ENCODE assay signal across 10 mouse cellular contexts in the genomic region with DNA sequence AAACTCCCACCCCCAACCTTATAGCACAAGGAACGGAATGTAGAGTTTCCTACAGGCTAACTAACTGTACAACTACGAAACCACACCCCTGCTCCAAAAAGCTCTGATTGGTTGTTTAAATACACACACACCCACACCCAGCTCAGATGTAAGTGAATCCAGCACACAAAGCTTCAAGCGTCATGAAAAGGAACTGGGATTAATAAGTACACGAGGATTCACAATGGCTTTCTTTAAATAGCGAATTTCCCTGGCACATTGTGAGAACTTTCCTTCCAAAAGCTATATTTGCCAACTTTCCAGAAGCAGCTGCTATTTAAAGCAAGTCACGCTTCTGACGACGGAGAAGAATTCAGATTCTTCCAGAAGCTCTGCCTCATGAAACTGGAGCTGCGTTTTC. TPM values are rescaled to one million over a fixed set of nuclear protein-coding genes. Genes with fewer than 3 reads are reported as not detected.
DNase-seq lines count a peak whose midpoint lies in the region; ATAC-seq and TF ChIP-seq lines count a peak whose summit lies in the region.
"Had no signal": no experiment of that assay in that cellular context is flagged by ENCODE, and none has a peak within 500 bp of the region (broad histone marks: within the 10 kb centered on the region; RNA-seq: fewer than 3 reads in every experiment).

No protein-coding gene starts in this region.

- peaks cover 51% of the 10 kb centered on the region for H3K4me1 ChIP-seq in kidney, adult 2 months (ENCODE audit: control insufficient read depth, insufficient read depth, low read length)
- H3K4me1 ChIP-seq in brown adipose tissue, adult 24 weeks (ENCODE audit: control insufficient read depth, insufficient read depth, insufficient read length, low read length), result peaks cover 22% of the 10 kb centered on the region
- H3K4me1 ChIP-seq in liver, embryonic 14.5 days (replicated peaks; ENCODE audit: control insufficient read depth in 2 of 2, insufficient read depth in 2 of 2, low read length in 1 of 2), result peaks cover 35 to 54% of the 10 kb centered on the region in 2 experiments

- peak overlapping the region; percentile 96 for H3K4me2 ChIP-seq in liver, embryonic 14.5 days (ENCODE audit: low read depth)

- H3K36me3 ChIP-seq in kidney, adult 2 months (ENCODE audit: control insufficient read depth, insufficient read depth, low read length), result no peaks in the 10 kb centered on the region
- H3K36me3 ChIP-seq in liver, embryonic 14.5 days (replicated peaks; ENCODE audit: control insufficient read depth, insufficient read depth, low read depth), result peaks cover 18% of the 10 kb centered on the region

- peak overlapping the region; percentile 23; the same call in 1 of the 2 replicates for H3K9ac ChIP-seq in liver, embryonic 14.5 days (replicated peaks)

- peak overlapping the region; percentile 93 for H3K27ac ChIP-seq in kidney, adult 2 months (ENCODE audit: insufficient read depth, low read depth, low read length)
- peak overlapping the region; percentile 86 for H3K27ac ChIP-seq in brown adipose tissue, adult 24 weeks (replicated peaks; ENCODE audit: low read depth, low read length)
- peak overlapping the region; percentile 83; the same call in 1 of the 2 replicates for H3K27ac ChIP-seq in liver, embryonic 14.5 days

- TF ChIP-seq CTCF in kidney, adult 2 months (conservative IDR thresholded peaks at IDR 0.05; ENCODE audit: insufficient read depth, insufficient read length, low read depth, low read length), result no peak
- no peak for TF ChIP-seq CTCF in liver, embryonic 14.5 days (IDR thresholded peaks at IDR 0.05; ENCODE audit: low read depth)

- ATAC-seq in liver, embryonic 14.5 days (ENCODE audit: insufficient read depth), result no peak

- TF ChIP-seq EP300 in liver, embryonic 14.5 days (IDR thresholded peaks at IDR 0.05; ENCODE audit: low read depth), result no peak

- WGBS in kidney, adult 2 months, result 29% methylated on average over 9 of the region's 9 CpGs
- 66% methylated on average over 9 of the region's 9 CpGs for WGBS in liver, embryonic 14.5 days (ENCODE audit: insufficient replicate concordance)

- no peak overlapping the region for H3K4me3 ChIP-seq in kidney, adult 2 months (ENCODE audit: insufficient read depth, low read depth, low read length)
- H3K4me3 ChIP-seq in brown adipose tissue, adult 24 weeks (ENCODE audit: insufficient read depth, low read depth, low read length), result no peak overlapping the region
- peak overlapping the region in 1 of 2 experiments; percentile 8; a peak in 1 of 4 replicates for H3K4me3 ChIP-seq in liver, embryonic 14.5 days (ENCODE audit: insufficient read depth in 1 of 2, low read depth in 2 of 2, low read length in 2 of 2)

- H3K27me3 ChIP-seq in kidney, adult 2 months (replicated peaks; ENCODE audit: control insufficient read depth, insufficient read depth, low read length), result no peaks in the 10 kb centered on the region
- H3K27me3 ChIP-seq in liver, embryonic 14.5 days (ENCODE audit: control insufficient read depth, insufficient read depth, low read length), result no peaks in the 10 kb centered on the region

- TF ChIP-seq POLR2A in kidney, adult 2 months (IDR thresholded peaks at IDR 0.05; ENCODE audit: low read depth, low read length), result no peak

- H3K9me3 ChIP-seq in liver, embryonic 14.5 days (ENCODE audit: control insufficient read depth, low read length), result no peaks in the 10 kb centered on the region

- peak; percentile 58 for DNase-seq in kidney, adult 2 months
- DNase-seq in kidney, postnatal 36 days, result no peak
- peak; percentile 46 for DNase-seq in gonadal fat pad, adult 2 months (ENCODE audit: low read depth)
- DNase-seq in liver, embryonic 14.5 days (ENCODE audit: low read depth in 3 of 3, low spot score in 3 of 3), result peak in 1 of 3 experiments; percentile 51
- no peak for DNase-seq in thymus, adult 18-20 months
- DNase-seq in adrenal gland, adult 2 months, result no peak
- no peak for DNase-seq in urinary bladder, postnatal 4 days (ENCODE audit: low spot score in 2 of 2)
- DNase-seq: cerebellum, postnatal 25 days; thymus, postnatal 36 days had no signal

RNA-seq across cellular contexts. Expression of a gene that starts 5.0 kb away (rescaled TPM):
- 461 and 477 TPM in 2 replicates for polyA plus RNA-seq in kidney, adult 2 months (2012; rRNA removed)
- 95.0 and 102 TPM in 2 replicates for polyA plus RNA-seq in brown adipose tissue, adult 24 weeks (2012; ENCODE audit: insufficient read depth, insufficient read length, missing spikeins)
- polyA plus RNA-seq in gonadal fat pad, adult 2 months (2012; rRNA removed), result 33.4 and 42.7 TPM in 2 replicates
- 30.4 and 34.1 TPM in 2 replicates for polyA plus RNA-seq in liver, embryonic 14.5 days (2012; rRNA removed)
- 30.3 and 38.7 TPM in 2 replicates for polyA plus RNA-seq in liver, embryonic 14.5 days (2014; fragmentation: Nextera tagmentation; extraction: Ambion mirVana)
- 10 to 100 TPM; 23.5 to 38.3 TPM for total RNA-seq in adrenal gland, adult 2 months (2021)
- 30.3 and 49.8 TPM in 2 replicates for polyA plus RNA-seq in adrenal gland, adult 2 months (2012; rRNA removed)

RNA-seq across cellular contexts. Expression of a gene that starts 25.9 kb away (rescaled TPM):
- not detected in 2 replicates for polyA plus RNA-seq in kidney, adult 2 months (2012; rRNA removed)
- not detected in 2 replicates for polyA plus RNA-seq in brown adipose tissue, adult 24 weeks (2012; ENCODE audit: insufficient read depth, insufficient read length, missing spikeins)
- not detected in 2 replicates for polyA plus RNA-seq in gonadal fat pad, adult 2 months (2012; rRNA removed)
- not detected in 2 replicates for polyA plus RNA-seq in liver, embryonic 14.5 days (2012; rRNA removed)
- not detected in 2 replicates for polyA plus RNA-seq in liver, embryonic 14.5 days (2014; fragmentation: Nextera tagmentation; extraction: Ambion mirVana)
- total RNA-seq in adrenal gland, adult 2 months (2021), result not detected
- polyA plus RNA-seq in adrenal gland, adult 2 months (2012; rRNA removed), result not detected in 2 replicates

RNA-seq across cellular contexts. Expression of a gene that starts 54.9 kb away (rescaled TPM):
- polyA plus RNA-seq in kidney, adult 2 months (2012; rRNA removed), result 172 and 181 TPM in 2 replicates
- 125 and 136 TPM in 2 replicates for polyA plus RNA-seq in brown adipose tissue, adult 24 weeks (2012; ENCODE audit: insufficient read depth, insufficient read length, missing spikeins)
- 132 and 182 TPM in 2 replicates for polyA plus RNA-seq in gonadal fat pad, adult 2 months (2012; rRNA removed)
- polyA plus RNA-seq in liver, embryonic 14.5 days (2012; rRNA removed), result 14.3 and 18.5 TPM in 2 replicates
- 26.3 and 26.5 TPM in 2 replicates for polyA plus RNA-seq in liver, embryonic 14.5 days (2014; fragmentation: Nextera tagmentation; extraction: Ambion mirVana)
- 100 to 1,000 TPM; 113 to 195 TPM for total RNA-seq in adrenal gland, adult 2 months (2021)
- polyA plus RNA-seq in adrenal gland, adult 2 months (2012; rRNA removed), result 45.3 and 46.1 TPM in 2 replicates

Comparison
In these comparisons a context has a peak if more than half of its experiments do, and no peak if none do; other contexts are left out.
1. DNase-seq: peak in kidney, adult 2 months (single experiment) and gonadal fat pad, adult 2 months (single experiment); none in kidney, postnatal 36 days (0 of 2), thymus, adult 18-20 months (0 of 2), adrenal gland, adult 2 months (single experiment) and urinary bladder, postnatal 4 days (0 of 2).
2. Peak in every context shown above with its lines, with median percentiles within 50 percentile points of each other: H3K27ac ChIP-seq.